In genomic region chr12:118045381-118045780, GRCm38 (mm10) we compare ENCODE assay signal across 14 mouse cellular contexts.
"Had no signal": no experiment of that assay in that cellular context is flagged by ENCODE, and none has a peak within 500 bp of the region (broad histone marks: within the 10 kb centered on the region; RNA-seq: fewer than 3 reads in every experiment).

No protein-coding gene starts in this region.

- DNase-seq: retina, postnatal 1 day; right cerebral cortex, adult 18-20 months; right cerebral cortex, postnatal 14 days; right cerebral cortex, postnatal 25 days; right cerebral cortex, postnatal 4 days; spleen, adult 18-20 months; thymus, adult 18-20 months; thymus, adult 2 months; thymus, postnatal 14 days; thymus, postnatal 25 days; thymus, postnatal 36 days; thymus, postnatal 4 days had no signal

- H3K4me1 ChIP-seq: neural tube, embryonic 15.5 days; stomach, embryonic 15.5 days had no signal

- H3K4me3 ChIP-seq: neural tube, embryonic 15.5 days; stomach, embryonic 15.5 days had no signal
